Mouse (Mus musculus): ENCODE measurements around the gene Acer3.
"Not testable (repeated sequence)": the region's sequence is repeated elsewhere in the genome, so short reads cannot be mapped to it uniquely, and the experiment has no call there.

Acer3 gene

GRCm38 (mm10) chr7:98276263-98276662 lies 44.7 kb downstream of the Acer3 start:
- DNase-seq (ENCODE audit: low spot score): no peak

GRCm38 (mm10) chr7:98268166-98268565 lies 52.8 kb downstream of the Acer3 start:
- not testable (repeated sequence) for DNase-seq (ENCODE audit: low spot score)

- no peak for DNase-seq (ENCODE audit: low spot score)
Observed at GRCm38 (mm10) chr7:98252520-98252919, 68.5 kb downstream of the Acer3 start.

GRCm38 (mm10) chr7:98236686-98237359 lies 84.2 kb downstream of the Acer3 start:
- DNase-seq (ENCODE audit: low spot score): peak; percentile 45

- no peak for DNase-seq (ENCODE audit: low spot score)
Observed at GRCm38 (mm10) chr7:98223796-98224195, 97.2 kb downstream of the Acer3 start.

- DNase-seq (ENCODE audit: low spot score): no peak
Observed at GRCm38 (mm10) chr7:98216713-98217112, 104.3 kb downstream of the Acer3 start.

- DNase-seq (ENCODE audit: low spot score): no peak
Observed at GRCm38 (mm10) chr7:98202946-98203345, 118.1 kb downstream of the Acer3 start.

- DNase-seq (ENCODE audit: low spot score): no peak
Observed at GRCm38 (mm10) chr7:98201493-98202028, 119.4 kb downstream of the Acer3 start.

GRCm38 (mm10) chr7:98200396-98200795 lies 120.6 kb downstream of the Acer3 start:
- no peak for DNase-seq (ENCODE audit: low spot score)

GRCm38 (mm10) chr7:98199381-98199780 lies 121.6 kb downstream of the Acer3 start, which contains the start of gene B3gnt6:
Gene B3gnt6 (minus strand): TSS chr7:98199481.
- no peak for DNase-seq (ENCODE audit: low spot score)

GRCm38 (mm10) chr7:98195151-98195801 lies 125.7 kb downstream of the Acer3 start:
- no peak for DNase-seq (ENCODE audit: low spot score)

GRCm38 (mm10) chr7:98194026-98194792 lies 126.8 kb downstream of the Acer3 start:
- no peak for DNase-seq (ENCODE audit: low spot score)

- DNase-seq (ENCODE audit: low spot score): no peak
Observed at GRCm38 (mm10) chr7:98193515-98194025, 127.4 kb downstream of the Acer3 start.

GRCm38 (mm10) chr7:98191571-98192250 lies 129.3 kb downstream of the Acer3 start:
- peak; percentile 66 for DNase-seq (ENCODE audit: low spot score)

- DNase-seq (ENCODE audit: low spot score): no peak
Observed at GRCm38 (mm10) chr7:98190578-98190977, 130.4 kb downstream of the Acer3 start.

GRCm38 (mm10) chr7:98189745-98190144 lies 131.3 kb downstream of the Acer3 start:
- DNase-seq (ENCODE audit: low spot score): no peak

- DNase-seq (ENCODE audit: low spot score): no peak
Observed at GRCm38 (mm10) chr7:98188680-98189079, 132.3 kb downstream of the Acer3 start.

GRCm38 (mm10) chr7:98188238-98188637 lies 132.8 kb downstream of the Acer3 start:
- DNase-seq (ENCODE audit: low spot score): no peak

- not testable (repeated sequence) for DNase-seq (ENCODE audit: low spot score)
Observed at GRCm38 (mm10) chr7:98187332-98187731, 133.7 kb downstream of the Acer3 start.

- DNase-seq (ENCODE audit: low spot score): no peak
Observed at GRCm38 (mm10) chr7:98186637-98187036, 134.4 kb downstream of the Acer3 start.

GRCm38 (mm10) chr7:98185326-98185725 lies 135.7 kb downstream of the Acer3 start:
- no peak for DNase-seq (ENCODE audit: low spot score)

Data from testis, postnatal 10 days (tissue).